Mouse (Mus musculus) erythroblast, adult 5-6 weeks (primary cell): ENCODE data around the gene Arhgef3. TPM values are rescaled to one million over a fixed set of nuclear protein-coding genes. Genes with fewer than 3 reads are reported as not detected.

Experiments
- ATAC-seq: replicated peaks from 2 replicates; pipeline ENCODE4 v1.8.0; 2016; ENCODE audit warnings: moderate number of reproducible peaks, mild to moderate bottlenecking, moderate TSS enrichment, inconsistent platforms; ENCODE audit not compliant: poor library complexity, low FRiP score, severe bottlenecking
- total RNA-seq, 2 experiments: library from RNA; stranded (forward) in 1 of 2; stranded (reverse) in 1 of 2; fragments of 150-400 nt in 1 of 2; fragments of 200-764, 138-1000 nt in 1 of 2; gene quantifications; 2 replicates each; pipeline versions ENCODE4 v1.2.3 to v1.2.4; 2015 to 2017; ENCODE audit warnings: low replicate concordance in 2 of 2

Gene Arhgef3
- total RNA-seq (2015; ENCODE audit: low replicate concordance) (4.8 and 7.7 TPM in 2 replicates), total RNA-seq (2017; ENCODE audit: low replicate concordance) (6.3 and 8.3 TPM in 2 replicates)

GRCm38 (mm10) chr14:27114362-27115274, at the start of gene Arhgef3:
Gene Arhgef3, plus strand, starts transcription at chr14:27114899.
- no peak for ATAC-seq

GRCm38 (mm10) chr14:27066171-27066929, 48.3 kb upstream of the Arhgef3 start:
- ATAC-seq = no peak

DNA sequence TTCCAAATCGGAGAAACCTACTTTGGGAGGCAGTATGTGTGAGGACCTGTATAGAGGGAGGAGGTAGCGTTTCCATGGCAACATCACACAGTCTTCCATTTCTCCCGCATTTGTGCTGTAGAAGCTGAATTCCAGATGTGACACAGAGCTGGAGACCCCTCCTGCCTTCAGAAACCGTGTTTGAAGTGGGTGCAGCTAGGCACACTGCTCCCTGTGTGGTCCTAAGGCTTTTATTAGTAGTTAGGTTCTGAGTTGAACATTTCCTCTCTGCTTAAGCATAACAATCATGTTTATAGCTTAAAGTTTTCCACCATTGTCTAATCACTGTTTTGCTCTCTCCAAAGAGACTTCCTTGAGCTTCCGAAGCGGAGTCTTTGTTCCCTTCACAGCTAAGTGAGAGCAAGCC, 46.8 kb upstream of the Arhgef3 start:
- no peak for ATAC-seq

- ATAC-seq = no peak
Observed at GRCm38 (mm10) chr14:27069434-27070097, 45.1 kb upstream of the Arhgef3 start.

DNA sequence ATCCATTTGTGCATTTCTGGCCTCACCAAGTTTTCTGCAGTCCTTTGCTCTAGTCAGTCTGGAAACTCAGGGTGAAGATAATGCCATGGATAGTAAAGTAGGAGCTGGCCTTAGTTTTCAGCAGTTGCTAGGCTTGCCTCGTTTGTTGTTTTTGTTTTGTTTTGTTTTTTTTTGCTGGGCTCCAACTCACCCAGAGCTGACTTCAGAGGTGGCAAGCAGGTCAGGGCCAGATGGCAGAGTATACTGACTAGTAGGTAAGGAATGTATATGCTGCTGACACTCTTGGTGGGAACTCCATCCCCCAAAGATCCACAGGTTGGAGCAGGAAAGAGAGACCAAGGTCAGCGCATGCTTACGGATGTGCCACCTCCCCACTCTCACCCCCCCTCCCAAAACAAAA, 44.6 kb upstream of the Arhgef3 start:
- no peak for ATAC-seq

DNA sequence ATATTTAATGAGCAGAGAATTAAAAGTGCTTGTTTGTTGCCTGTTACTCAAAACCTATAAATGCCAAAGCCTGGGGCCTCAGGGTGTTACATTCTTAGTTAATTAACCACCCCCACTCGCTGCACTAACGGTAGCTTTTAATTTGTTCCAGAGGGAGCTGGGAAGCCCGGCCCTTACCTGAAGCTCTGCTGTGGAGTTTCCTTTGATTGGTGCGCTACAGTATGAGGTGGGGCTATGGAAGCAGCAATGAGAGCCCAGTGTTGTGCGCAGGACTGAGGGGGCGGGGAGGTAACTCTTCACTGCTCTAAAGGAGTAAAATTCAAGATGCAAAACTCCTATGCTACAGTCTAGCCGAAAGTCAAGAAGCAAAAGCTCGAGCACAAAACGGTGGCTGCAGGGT, 43.9 kb upstream of the Arhgef3 start:
- no peak for ATAC-seq

- no peak for ATAC-seq
Observed at GRCm38 (mm10) chr14:27071985-27072384, 42.7 kb upstream of the Arhgef3 start.

GRCm38 (mm10) chr14:27075084-27075483, 39.6 kb upstream of the Arhgef3 start:
- no peak for ATAC-seq

DNA sequence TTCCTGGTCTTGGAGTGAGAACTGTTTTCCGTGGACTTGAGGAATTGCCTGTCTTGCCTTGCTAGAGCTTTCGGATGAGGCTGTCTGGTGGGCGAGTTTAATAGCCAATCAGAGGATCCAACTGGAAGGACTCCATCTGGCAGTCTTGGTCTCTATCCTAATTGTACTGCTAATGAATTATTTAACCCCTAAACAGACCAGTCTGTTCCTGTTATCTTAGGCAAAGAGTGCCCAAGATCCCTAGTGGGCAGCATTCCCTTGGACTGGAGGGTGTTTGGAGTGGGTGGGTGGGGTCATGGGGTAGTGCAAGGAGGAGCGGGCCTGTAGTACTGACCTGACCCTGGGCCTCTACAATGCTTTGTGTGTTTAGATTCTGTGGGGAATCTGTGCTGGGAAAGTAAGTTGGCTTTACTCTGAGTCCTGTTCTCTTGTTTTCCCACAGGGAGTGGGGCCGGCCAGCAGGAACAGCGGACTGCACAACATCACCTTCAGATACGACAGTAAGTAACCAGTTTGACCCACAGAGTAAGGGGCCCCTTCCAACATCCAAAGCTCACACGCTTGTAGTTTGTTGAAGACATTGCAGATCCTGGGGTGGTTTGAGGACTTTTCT, 38.7 kb upstream of the Arhgef3 start:
- no peak for ATAC-seq

- ATAC-seq = no peak
Observed at GRCm38 (mm10) chr14:27076522-27076920, 38.2 kb upstream of the Arhgef3 start.

GRCm38 (mm10) chr14:27081536-27082275, 33.0 kb upstream of the Arhgef3 start:
- ATAC-seq = no peak

DNA sequence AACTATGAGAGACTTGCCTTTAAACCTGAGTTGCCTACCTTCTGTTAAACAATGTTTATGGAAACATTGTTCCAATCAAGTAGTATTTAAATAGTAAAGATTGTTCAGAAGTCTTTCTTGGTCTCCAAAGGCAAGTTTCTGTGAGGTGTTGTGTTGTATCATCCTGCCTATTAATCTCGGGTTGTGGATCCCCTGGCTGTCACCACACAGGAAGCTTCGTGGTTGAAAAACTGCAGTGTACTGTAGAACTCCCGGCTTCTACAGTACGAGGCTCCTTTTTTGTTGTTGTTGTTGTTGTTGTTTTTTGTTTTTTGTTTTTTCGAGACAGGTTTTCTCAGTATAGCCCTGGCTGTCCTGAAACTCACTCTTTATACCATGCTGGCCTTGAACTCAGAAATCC, 29.2 kb upstream of the Arhgef3 start:
- no peak for ATAC-seq

DNA sequence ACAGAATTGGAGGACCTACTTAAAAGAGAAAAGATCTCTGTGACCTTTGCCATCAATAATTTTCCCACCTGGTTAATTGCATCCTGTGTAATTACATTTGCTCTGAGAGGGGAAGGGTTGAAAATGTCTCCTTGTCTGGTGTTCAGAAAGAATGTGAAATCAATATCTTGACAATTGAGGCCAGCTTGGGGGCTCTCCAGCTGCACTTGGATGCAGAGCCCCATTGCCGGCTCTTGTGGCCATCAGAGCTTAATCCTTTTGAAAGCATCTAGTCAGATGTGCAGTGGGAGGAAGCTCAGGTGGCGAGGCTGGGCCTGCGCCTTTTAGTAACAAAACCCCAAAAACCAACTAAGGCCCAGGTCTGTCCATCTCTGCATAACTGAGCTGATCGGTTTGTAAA, 28.7 kb upstream of the Arhgef3 start:
- ATAC-seq = no peak

- ATAC-seq = no peak
Observed at GRCm38 (mm10) chr14:27094247-27094646, 20.5 kb upstream of the Arhgef3 start.

DNA sequence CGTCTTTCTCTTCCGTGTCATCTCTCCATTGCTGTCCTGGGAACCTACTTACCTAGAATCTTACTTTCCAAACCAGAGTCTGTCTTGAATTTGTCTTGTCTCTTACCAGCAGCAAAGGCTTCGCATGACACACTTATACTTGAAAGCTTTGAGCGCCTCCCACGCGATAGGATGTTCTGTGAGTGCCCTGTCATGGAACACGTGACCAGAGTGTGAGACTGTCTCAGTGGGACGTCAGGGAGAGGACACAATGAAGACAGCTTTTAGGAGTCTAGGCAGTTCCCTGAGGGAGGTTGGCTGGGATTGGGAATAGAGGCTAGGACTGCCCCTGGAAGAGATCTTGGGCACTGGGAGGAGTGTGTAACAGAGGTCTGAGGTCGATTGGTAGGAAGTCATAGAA, 18.6 kb upstream of the Arhgef3 start:
- no peak for ATAC-seq

GRCm38 (mm10) chr14:27096779-27097178, 17.9 kb upstream of the Arhgef3 start:
- ATAC-seq = no peak

DNA sequence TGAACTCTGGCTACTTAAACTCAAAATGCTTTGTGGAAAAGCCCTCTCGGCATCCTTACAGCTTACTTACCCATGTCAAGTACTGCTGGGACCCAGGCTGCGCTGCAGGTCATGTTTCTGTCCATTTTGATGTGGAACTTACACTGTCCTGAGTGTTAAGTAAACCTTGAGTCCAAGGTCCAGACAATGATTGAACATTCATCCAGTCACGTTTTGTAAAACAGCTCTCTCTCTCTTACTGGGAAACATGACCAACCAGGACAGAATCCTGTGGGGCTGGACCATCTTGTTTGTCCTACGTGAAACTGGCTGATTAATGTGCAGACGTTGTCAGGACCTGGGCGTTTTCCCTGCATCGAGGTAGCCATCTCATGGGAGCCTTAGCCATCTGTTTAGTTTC, 13.0 kb upstream of the Arhgef3 start:
- no peak for ATAC-seq

GRCm38 (mm10) chr14:27102720-27103119, 12.0 kb upstream of the Arhgef3 start:
- ATAC-seq = no peak

DNA sequence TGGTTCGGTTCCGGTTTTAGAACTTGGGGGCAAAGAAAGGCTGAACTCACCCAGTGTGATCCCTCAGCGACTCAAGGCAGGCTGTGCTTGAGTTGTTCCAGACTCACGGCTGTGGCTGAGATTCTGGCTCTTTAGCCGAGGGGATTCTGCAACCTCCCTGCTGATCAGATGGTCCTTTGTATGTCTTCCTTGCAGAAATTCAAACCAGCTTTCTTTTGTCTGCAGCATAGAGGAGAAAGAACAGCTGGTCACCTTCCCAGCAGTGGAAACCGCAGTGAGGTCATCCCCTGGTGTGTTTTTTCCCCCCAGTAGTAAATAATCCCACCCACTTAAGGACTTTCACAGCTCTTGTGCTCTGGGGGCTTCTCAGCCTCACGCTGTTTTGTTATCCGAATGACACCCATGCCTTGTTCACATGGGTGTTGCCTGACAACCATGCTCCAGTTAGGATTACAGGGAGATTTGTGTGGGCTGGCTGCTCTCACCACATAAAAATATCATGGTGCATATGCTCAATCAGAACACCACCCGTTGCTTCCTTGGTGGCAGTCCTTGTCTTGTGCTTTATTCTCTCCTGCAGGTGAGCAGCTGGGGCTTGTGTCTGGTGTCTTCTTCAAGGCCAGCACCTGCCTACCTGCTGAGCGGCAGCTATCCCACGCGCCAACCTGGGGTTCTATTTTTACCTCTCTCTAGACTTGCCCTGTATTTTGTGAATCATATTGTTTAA, 8.8 kb upstream of the Arhgef3 start:
- ATAC-seq = no peak
